In the genomic region with DNA sequence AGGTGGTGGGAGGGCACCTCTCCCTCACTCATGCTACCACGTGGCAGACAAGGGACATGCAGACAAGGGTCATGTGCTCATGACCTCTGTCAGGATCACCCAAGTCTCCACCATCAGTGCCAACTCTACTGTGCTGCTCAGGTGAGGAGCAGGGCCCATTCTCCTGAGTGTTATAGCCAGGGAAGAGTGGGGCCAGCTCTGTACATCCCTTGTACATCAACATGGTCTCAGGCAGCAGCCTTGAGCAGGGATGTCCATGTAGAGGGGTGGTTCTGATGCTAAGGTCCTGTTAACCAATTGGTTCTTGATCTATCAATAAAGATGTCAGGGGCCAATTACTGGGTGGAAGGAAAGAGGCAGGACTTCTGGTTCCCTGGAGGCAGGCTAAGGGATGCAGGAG, we compare ENCODE assay signal across 29 mouse cellular contexts. TPM values are rescaled to one million over a fixed set of nuclear protein-coding genes. Genes with fewer than 3 reads are reported as not detected.
DNase-seq lines count a peak whose midpoint lies in the region; ATAC-seq lines count a peak whose summit lies in the region.
"Had no signal": no experiment of that assay in that cellular context is flagged by ENCODE, and none has a peak within 500 bp of the region (broad histone marks: within the 10 kb centered on the region; RNA-seq: fewer than 3 reads in every experiment).

No protein-coding gene starts in this region.

- ATAC-seq in heart, embryonic 15.5 days (replicated peaks; ENCODE audit: insufficient number of reproducible peaks, insufficient read depth, low FRiP score, low read depth): peak; percentile 58; the same call in 1 of the 2 replicates
- 0 out of 2 replicates have a peak, but pooled peaks have one; percentile 12 for ATAC-seq in liver, embryonic 13.5 days (ENCODE audit: low read depth)
- ATAC-seq in liver, embryonic 15.5 days (ENCODE audit: insufficient read depth): 0 out of 2 replicates have a peak, but pooled peaks have one; percentile 19
- 0 out of 2 replicates have a peak, but pooled peaks have one; percentile 21 for ATAC-seq in liver, embryonic 16.5 days (ENCODE audit: low read depth)
- no peak for ATAC-seq in erythroblast, adult 5-6 weeks (replicated peaks; ENCODE audit: low FRiP score, poor library complexity, severe bottlenecking)
- ATAC-seq: forebrain, embryonic 13.5 days; forebrain, embryonic 15.5 days; forebrain, postnatal 0 days had no signal

- H3K9ac ChIP-seq in heart, embryonic 15.5 days: no peak overlapping the region
- H3K9ac ChIP-seq in liver, embryonic 13.5 days: no peak overlapping the region
- no peak overlapping the region for H3K9ac ChIP-seq in liver, embryonic 15.5 days
- H3K9ac ChIP-seq in liver, embryonic 16.5 days (ENCODE audit: low read depth, low read length): no peak overlapping the region
- H3K9ac ChIP-seq: embryonic facial prominence, embryonic 13.5 days; embryonic facial prominence, embryonic 15.5 days; forebrain, embryonic 13.5 days; forebrain, embryonic 15.5 days; forebrain, postnatal 0 days had no signal

- no peak overlapping the region for H3K4me2 ChIP-seq in heart, embryonic 15.5 days
- H3K4me2 ChIP-seq in liver, embryonic 13.5 days: no peak overlapping the region
- no peak overlapping the region for H3K4me2 ChIP-seq in liver, embryonic 15.5 days
- no peak overlapping the region for H3K4me2 ChIP-seq in liver, embryonic 16.5 days (ENCODE audit: low read depth, low read length)
- H3K4me2 ChIP-seq: embryonic facial prominence, embryonic 13.5 days; embryonic facial prominence, embryonic 15.5 days; forebrain, embryonic 13.5 days; forebrain, embryonic 15.5 days had no signal

- no peak overlapping the region for H3K4me3 ChIP-seq in heart, embryonic 15.5 days
- H3K4me3 ChIP-seq in liver, embryonic 13.5 days (replicated peaks): no peak overlapping the region
- no peak overlapping the region for H3K4me3 ChIP-seq in liver, embryonic 15.5 days (replicated peaks)
- H3K4me3 ChIP-seq in liver, embryonic 16.5 days (ENCODE audit: low read depth, low read length): no peak overlapping the region
- H3K4me3 ChIP-seq: embryonic facial prominence, embryonic 13.5 days; embryonic facial prominence, embryonic 15.5 days; forebrain, embryonic 13.5 days; forebrain, embryonic 15.5 days had no signal

- 41% methylated on average over 1 of the region's 1 CpGs for WGBS in heart, embryonic 15.5 days
- WGBS in liver, embryonic 13.5 days (ENCODE audit: insufficient replicate concordance): 20% methylated on average over 1 of the region's 1 CpGs
- 33% methylated on average over 1 of the region's 1 CpGs for WGBS in liver, embryonic 15.5 days (ENCODE audit: insufficient replicate concordance)
- WGBS in liver, embryonic 16.5 days (ENCODE audit: insufficient replicate concordance): 36% methylated on average over 1 of the region's 1 CpGs

- no peak overlapping the region for H3K27ac ChIP-seq in heart, embryonic 15.5 days
- no peak overlapping the region for H3K27ac ChIP-seq in liver, embryonic 13.5 days
- no peak overlapping the region for H3K27ac ChIP-seq in liver, embryonic 15.5 days (replicated peaks)
- no peak overlapping the region for H3K27ac ChIP-seq in liver, embryonic 16.5 days (ENCODE audit: low read length)
- H3K27ac ChIP-seq: embryonic facial prominence, embryonic 13.5 days; embryonic facial prominence, embryonic 15.5 days; forebrain, embryonic 13.5 days; forebrain, embryonic 15.5 days had no signal

- DNase-seq in heart, adult 18-20 months: no peak
- DNase-seq in liver, embryonic 13.5 days: no peak
- no peak for DNase-seq in liver
- DNase-seq: adrenal gland, adult 2 months; adrenal gland, postnatal 10 days; adrenal gland, postnatal 25 days; cerebellum, adult 11 months; cerebellum, adult 18-20 months; cerebellum, adult 8-10 months; cerebellum, adult 9-11 months; cerebellum, postnatal 14 days; cerebellum, postnatal 36 days; embryo, embryonic 11 days; forebrain, postnatal 0 days had no signal

- no peaks in the 10 kb centered on the region for H3K4me1 ChIP-seq in heart, embryonic 15.5 days (replicated peaks)
- no peaks in the 10 kb centered on the region for H3K4me1 ChIP-seq in liver, embryonic 13.5 days (replicated peaks)
- H3K4me1 ChIP-seq in liver, embryonic 15.5 days (replicated peaks): no peaks in the 10 kb centered on the region
- H3K4me1 ChIP-seq in liver, embryonic 16.5 days (ENCODE audit: control insufficient read depth, low read depth, low read length): no peaks in the 10 kb centered on the region
- H3K4me1 ChIP-seq: embryonic facial prominence, embryonic 13.5 days; embryonic facial prominence, embryonic 15.5 days; forebrain, embryonic 13.5 days; forebrain, embryonic 15.5 days had no signal

- no peaks in the 10 kb centered on the region for H3K27me3 ChIP-seq in heart, embryonic 15.5 days
- H3K27me3 ChIP-seq in liver, embryonic 13.5 days: 0 out of 2 replicates have a peak, but pooled peaks cover 1% of the 10 kb centered on the region
- peaks cover 1% of the 10 kb centered on the region; the same call in 1 of the 2 replicates for H3K27me3 ChIP-seq in liver, embryonic 15.5 days
- H3K27me3 ChIP-seq in liver, embryonic 16.5 days (ENCODE audit: control insufficient read depth, insufficient read depth, low read depth, low read length): no peaks in the 10 kb centered on the region
- H3K27me3 ChIP-seq: embryonic facial prominence, embryonic 13.5 days; embryonic facial prominence, embryonic 15.5 days; forebrain, embryonic 13.5 days; forebrain, embryonic 15.5 days had no signal

- no peaks in the 10 kb centered on the region for H3K9me3 ChIP-seq in heart, embryonic 15.5 days (replicated peaks)
- H3K9me3 ChIP-seq in liver, embryonic 13.5 days (replicated peaks): no peaks in the 10 kb centered on the region
- no peaks in the 10 kb centered on the region for H3K9me3 ChIP-seq in liver, embryonic 15.5 days (replicated peaks)
- no peaks in the 10 kb centered on the region for H3K9me3 ChIP-seq in liver, embryonic 16.5 days (replicated peaks; ENCODE audit: control insufficient read depth, low read length)
- H3K9me3 ChIP-seq: embryonic facial prominence, embryonic 13.5 days; embryonic facial prominence, embryonic 15.5 days; forebrain, embryonic 13.5 days; forebrain, embryonic 15.5 days had no signal

- no peaks in the 10 kb centered on the region for H3K36me3 ChIP-seq in heart, embryonic 15.5 days
- no peaks in the 10 kb centered on the region for H3K36me3 ChIP-seq in liver, embryonic 13.5 days
- H3K36me3 ChIP-seq in liver, embryonic 15.5 days (replicated peaks): no peaks in the 10 kb centered on the region
- H3K36me3 ChIP-seq in liver, embryonic 16.5 days (ENCODE audit: control insufficient read depth, insufficient read depth): no peaks in the 10 kb centered on the region
- H3K36me3 ChIP-seq: embryonic facial prominence, embryonic 13.5 days; embryonic facial prominence, embryonic 15.5 days; forebrain, embryonic 15.5 days had no signal

RNA-seq across cellular contexts. Expression of a gene that starts 42.3 kb away (rescaled TPM):
- polyA plus RNA-seq in heart, embryonic 15.5 days (2015; fragmentation: Nextera tagmentation; extraction: Ambion mirVana): 13.9 and 15.4 TPM in 2 replicates
- total RNA-seq in heart, adult 18-20 months (2021): 1 to 10 TPM; 7.0 to 7.8 TPM
- 18.4 and 19.7 TPM in 2 replicates for polyA plus RNA-seq in liver, embryonic 13.5 days (2015; fragmentation: Nextera tagmentation; extraction: Ambion mirVana)
- polyA plus RNA-seq in liver, embryonic 15.5 days (2015; fragmentation: Nextera tagmentation; extraction: Ambion mirVana): 13.3 and 13.5 TPM in 2 replicates
- 11.8 and 12.0 TPM in 2 replicates for polyA plus RNA-seq in liver, embryonic 16.5 days (2015; fragmentation: Nextera tagmentation; extraction: Ambion mirVana)
- total RNA-seq in erythroblast, adult 5-6 weeks (2015; ENCODE audit: low replicate concordance): 1.9 and 9.0 TPM in 2 replicates
- 6.5 and 13.9 TPM in 2 replicates for total RNA-seq in erythroblast, adult 5-6 weeks (2017; ENCODE audit: low replicate concordance)

RNA-seq across cellular contexts. Expression of a gene that starts 42.9 kb away (rescaled TPM):
- not detected in 2 replicates for polyA plus RNA-seq in heart, embryonic 15.5 days (2015; fragmentation: Nextera tagmentation; extraction: Ambion mirVana)
- not detected for total RNA-seq in heart, adult 18-20 months (2021)
- polyA plus RNA-seq in liver, embryonic 13.5 days (2015; fragmentation: Nextera tagmentation; extraction: Ambion mirVana): not detected in 2 replicates
- not detected in 2 replicates for polyA plus RNA-seq in liver, embryonic 15.5 days (2015; fragmentation: Nextera tagmentation; extraction: Ambion mirVana)
- not detected in 2 replicates for polyA plus RNA-seq in liver, embryonic 16.5 days (2015; fragmentation: Nextera tagmentation; extraction: Ambion mirVana)
- total RNA-seq in erythroblast, adult 5-6 weeks (2015; ENCODE audit: low replicate concordance): not detected in 2 replicates
- not detected in 2 replicates for total RNA-seq in erythroblast, adult 5-6 weeks (2017; ENCODE audit: low replicate concordance)
- total RNA-seq: adrenal gland, adult 2 months; adrenal gland, postnatal 10 days; adrenal gland, postnatal 25 days; adrenal gland, postnatal 4 days; common myeloid progenitor, adult 5-6 weeks; ES-E14; forebrain, postnatal 0 days; MEL had no signal
- polyA plus RNA-seq: adrenal gland, adult 2 months; brain, embryonic 14.5 days; C2C12; embryonic facial prominence, embryonic 13.5 days; embryonic facial prominence, embryonic 15.5 days; forebrain, embryonic 11.5 days; forebrain, embryonic 13.5 days; forebrain, embryonic 15.5 days; forebrain, postnatal 0 days had no signal
